Mouse (Mus musculus) forebrain, embryonic 11.5 days (tissue): ENCODE measurements around the gene Jpt2. TPM values are rescaled to one million over a fixed set of nuclear protein-coding genes. Genes with fewer than 3 reads are reported as not detected.
"Not testable (repeated sequence)": the region's sequence is repeated elsewhere in the genome, so short reads cannot be mapped to it uniquely, and the experiment has no call there.

Source experiments
- ATAC-seq: fragments of 200-750 bp; cut with Nextera tagmentation; replicated peaks from 2 replicates; pipeline ENCODE4 v1.8.0; 2017; ENCODE audit warnings: moderate TSS enrichment; ENCODE audit not compliant: low FRiP score
- DNase-seq: peaks from one replicate; pipeline ENCODE4 v3.0.0-alpha.2; 2017; ENCODE audit warnings: low spot score
- H3K27ac ChIP-seq: fragments of 300-500 bp; sonication (generic); 2 replicates; pipeline ENCODE4 v1.5.1; 2014; ENCODE audit warnings: low read depth, low read length
- H3K27me3 ChIP-seq: fragments of 300-500 bp; sonication (generic); 2 replicates; pipeline ENCODE4 v1.6.1; 2014; ENCODE audit warnings: mild to moderate bottlenecking, low read length, mixed read lengths; ENCODE audit not compliant: control insufficient read depth, insufficient read depth
- H3K36me3 ChIP-seq: fragments of 300-500 bp; sonication (generic); 2 replicates; pipeline ENCODE4 v1.6.1; 2014; ENCODE audit warnings: mild to moderate bottlenecking, low read length, moderate library complexity, mixed read lengths; ENCODE audit not compliant: control insufficient read depth, insufficient read depth
- H3K4me1 ChIP-seq: fragments of 300-500 bp; sonication (generic); replicated peaks from 2 replicates; pipeline ENCODE4 v1.6.1; 2014; ENCODE audit warnings: low read length, mixed read lengths; ENCODE audit not compliant: control insufficient read depth, insufficient read depth
- H3K4me2 ChIP-seq: fragments of 300-500 bp; sonication (generic); 2 replicates; pipeline ENCODE4 v1.6.1; 2014; ENCODE audit warnings: low read depth, mild to moderate bottlenecking, low read length, moderate library complexity, mixed read lengths; ENCODE audit not compliant: severe bottlenecking
- H3K4me3 ChIP-seq: fragments of 300-500 bp; sonication (generic); 2 replicates; pipeline ENCODE4 v1.5.1; 2014; ENCODE audit warnings: low read depth, low read length
- H3K9ac ChIP-seq: fragments of 300-500 bp; sonication (generic); 2 replicates; pipeline ENCODE4 v1.6.1; 2014; ENCODE audit warnings: low read length
- H3K9me3 ChIP-seq: fragments of 300-500 bp; sonication (generic); 2 replicates; pipeline ENCODE4 v1.6.1; 2016; ENCODE audit warnings: low read length, mixed read lengths; ENCODE audit not compliant: control insufficient read depth
- WGBS: fragments of 180-500 bp; shearing (Covaris S2); extraction: QIAGEN DNeasy Blood & Tissue Kit; methylation state at CpG from one replicate; pipeline ENCODE4 v1.1.7; 2014; 5-methylcytosine and 5-hydroxymethylcytosine counted together
- polyA plus RNA-seq: library from polyadenylated mRNA; unstranded; fragments of >200 nt; fragmentation: Nextera tagmentation; extraction: Ambion mirVana; gene quantifications from 2 replicates; pipeline ENCODE4 v1.2.1, GENCODE M21; 2014

Jpt2 gene
- polyA plus RNA-seq, 1 experiment from 2014 or later: 314 TPM

GRCm38 (mm10) chr17:24950671-24951070 is 9.8 kb downstream of the Jpt2 start:
- H3K4me2 ChIP-seq: no peak overlapping the region
- no peak overlapping the region for H3K4me3 ChIP-seq
- DNase-seq: no peak
- no peaks in the 10 kb centered on the region for H3K27me3 ChIP-seq
- peaks cover 19% of the 10 kb centered on the region for H3K36me3 ChIP-seq
- WGBS: 94% methylated on average over 2 of the region's 2 CpGs
- no peaks in the 10 kb centered on the region for H3K9me3 ChIP-seq
- no peak for ATAC-seq
- H3K9ac ChIP-seq: no peak overlapping the region
- H3K4me1 ChIP-seq: no peaks in the 10 kb centered on the region
- no peak overlapping the region for H3K27ac ChIP-seq

GRCm38 (mm10) chr17:24948204-24948603 is 12.3 kb downstream of the Jpt2 start:
- no peak overlapping the region for H3K9ac ChIP-seq
- no peaks in the 10 kb centered on the region for H3K4me1 ChIP-seq
- DNase-seq (no peak), ATAC-seq (no peak)
- no peak overlapping the region for H3K27ac ChIP-seq
- H3K36me3 ChIP-seq: peaks cover 16% of the 10 kb centered on the region
- no peak overlapping the region for H3K4me3 ChIP-seq
- no peaks in the 10 kb centered on the region for H3K9me3 ChIP-seq
- 96% methylated on average over 5 of the region's 5 CpGs for WGBS
- H3K27me3 ChIP-seq: no peaks in the 10 kb centered on the region
- H3K4me2 ChIP-seq: no peak overlapping the region

- not testable (repeated sequence) for H3K9ac ChIP-seq, H3K4me2 ChIP-seq, H3K4me1 ChIP-seq, ATAC-seq, H3K9me3 ChIP-seq, H3K27ac ChIP-seq, DNase-seq, H3K27me3 ChIP-seq, H3K4me3 ChIP-seq
- 87% methylated on average over 1 of the region's 1 CpGs for WGBS
- peaks cover 16% of the 10 kb centered on the region for H3K36me3 ChIP-seq
These were observed 16.9 kb downstream of the Jpt2 start for GRCm38 (mm10) chr17:24943589-24943988.

GRCm38 (mm10) chr17:24943036-24943435 is 17.5 kb downstream of the Jpt2 start:
- 89% methylated on average over 7 of the region's 7 CpGs for WGBS

GRCm38 (mm10) chr17:24942453-24942852 is 18.0 kb downstream of the Jpt2 start:
- ATAC-seq, H3K27me3 ChIP-seq, H3K4me3 ChIP-seq, DNase-seq, H3K4me2 ChIP-seq, H3K4me1 ChIP-seq, H3K27ac ChIP-seq, H3K9ac ChIP-seq, H3K9me3 ChIP-seq: not testable (repeated sequence)
- WGBS: 28% methylated on average over 2 of the region's 2 CpGs
- peaks cover 10% of the 10 kb centered on the region for H3K36me3 ChIP-seq

More at GRCm38 (mm10) chr17:24943036-24943435, 17.5 kb downstream of the Jpt2 start:
- H3K27ac ChIP-seq: no peak overlapping the region
- DNase-seq (no peak), ATAC-seq (no peak)
- H3K36me3 ChIP-seq: peaks cover 14% of the 10 kb centered on the region
- no peaks in the 10 kb centered on the region for H3K4me1 ChIP-seq
- no peaks in the 10 kb centered on the region for H3K27me3 ChIP-seq
- no peak overlapping the region for H3K9ac ChIP-seq
- no peaks in the 10 kb centered on the region for H3K9me3 ChIP-seq
- H3K4me2 ChIP-seq: no peak overlapping the region
- no peak overlapping the region for H3K4me3 ChIP-seq

GRCm38 (mm10) chr17:24937266-24937665 is 23.2 kb downstream of the Jpt2 start:
- H3K9me3 ChIP-seq: no peaks in the 10 kb centered on the region
- peak overlapping the region; percentile 83 for H3K4me2 ChIP-seq
- peak overlapping the region; percentile 94 for H3K4me3 ChIP-seq
- H3K27me3 ChIP-seq: no peaks in the 10 kb centered on the region
- no peaks in the 10 kb centered on the region for H3K36me3 ChIP-seq
- 48% methylated on average over 6 of the region's 6 CpGs for WGBS
- peaks cover 9% of the 10 kb centered on the region for H3K4me1 ChIP-seq
- ATAC-seq (no peak), DNase-seq (no peak)
- H3K27ac ChIP-seq: no peak overlapping the region; the same call in 1 of the 2 replicates
- H3K9ac ChIP-seq: peak overlapping the region; percentile 92

- peak within 1 kb of the TSS; percentile 37; the same call in 1 of the 2 replicates for H3K27ac ChIP-seq
- H3K9me3 ChIP-seq: no peaks in the 10 kb centered on the region
- peak within 1 kb of the TSS; percentile 83 for H3K4me2 ChIP-seq
- no peaks in the 10 kb centered on the region; the same call in 1 of the 2 replicates for H3K36me3 ChIP-seq
- H3K4me1 ChIP-seq: peaks cover 9% of the 10 kb centered on the region
- DNase-seq: peak; percentile 96
- under 1% methylated on average over 75 of the region's 78 CpGs for WGBS
- ATAC-seq: peak; percentile 98
- peak within 1 kb of the TSS; percentile 92 for H3K9ac ChIP-seq
- no peaks in the 10 kb centered on the region for H3K27me3 ChIP-seq
- peak within 1 kb of the TSS; percentile 94 for H3K4me3 ChIP-seq
These were observed 23.9 kb downstream of the Jpt2 start, which contains the start of gene Mapk8ip3 for GRCm38 (mm10) chr17:24936259-24937237. Gene Mapk8ip3 (minus strand): TSS chr17:24936977.

GRCm38 (mm10) chr17:24935666-24936065 is 24.8 kb downstream of the Jpt2 start:
- H3K27me3 ChIP-seq: no peaks in the 10 kb centered on the region
- peaks cover 9% of the 10 kb centered on the region for H3K4me1 ChIP-seq
- DNase-seq (no peak), ATAC-seq (no peak)
- no peak overlapping the region for H3K27ac ChIP-seq
- peak overlapping the region; percentile 94 for H3K4me3 ChIP-seq
- no peaks in the 10 kb centered on the region for H3K9me3 ChIP-seq
- peak overlapping the region; percentile 92; the same call in 1 of the 2 replicates for H3K9ac ChIP-seq
- peak overlapping the region; percentile 83 for H3K4me2 ChIP-seq
- no peaks in the 10 kb centered on the region; the same call in 1 of the 2 replicates for H3K36me3 ChIP-seq
